Mouse (Mus musculus) hindbrain, embryonic 11.5 days (tissue): ENCODE results near the gene Krt24. TPM values are rescaled to one million over a fixed set of nuclear protein-coding genes. Genes with fewer than 3 reads are reported as not detected.

ENCODE experiments used
- ATAC-seq: fragments of 200-750 bp; cut with Nextera tagmentation; 2 replicates; pipeline ENCODE4 v1.8.0; 2017; ENCODE audit warnings: mild to moderate bottlenecking, moderate TSS enrichment, moderate library complexity; ENCODE audit not compliant: low FRiP score
- DNase-seq: peaks from one replicate; pipeline ENCODE4 v3.0.0-alpha.2; 2015; ENCODE audit warnings: low spot score
- H3K27ac ChIP-seq: fragments of 300-500 bp; sonication (generic); 2 replicates; pipeline ENCODE4 v1.5.1; 2014; ENCODE audit warnings: mild to moderate bottlenecking, low read depth, low read length
- H3K27me3 ChIP-seq: fragments of 300-500 bp; sonication (generic); 2 replicates; pipeline ENCODE4 v1.6.1; 2014; ENCODE audit warnings: mild to moderate bottlenecking, low read length, moderate library complexity, mixed read lengths; ENCODE audit not compliant: control insufficient read depth, insufficient read depth
- H3K36me3 ChIP-seq: fragments of 300-500 bp; sonication (generic); 2 replicates; pipeline ENCODE4 v1.6.1; 2014; ENCODE audit warnings: mild to moderate bottlenecking, low read length, moderate library complexity, mixed read lengths; ENCODE audit not compliant: control insufficient read depth, insufficient read depth
- H3K4me1 ChIP-seq: fragments of 300-500 bp; sonication (generic); replicated peaks from 2 replicates; pipeline ENCODE4 v1.6.1; 2014; ENCODE audit warnings: low read length, mixed read lengths; ENCODE audit not compliant: control insufficient read depth, insufficient read depth
- H3K4me2 ChIP-seq: fragments of 300-500 bp; sonication (generic); replicated peaks from 2 replicates; pipeline ENCODE4 v1.6.1; 2014; ENCODE audit warnings: mild to moderate bottlenecking, low read depth, low read length
- H3K4me3 ChIP-seq: fragments of 300-500 bp; sonication (generic); 2 replicates; pipeline ENCODE4 v1.5.1; 2014; ENCODE audit warnings: low read depth, low read length
- H3K9ac ChIP-seq: fragments of 300-500 bp; sonication (generic); 2 replicates; pipeline ENCODE4 v1.6.1; 2014; ENCODE audit warnings: low read depth, low read length
- H3K9me3 ChIP-seq: fragments of 300-500 bp; sonication (generic); 2 replicates; pipeline ENCODE4 v1.6.1; 2016; ENCODE audit warnings: low read length; ENCODE audit not compliant: control insufficient read depth
- WGBS: fragments of 180-500 bp; shearing (Covaris S2); extraction: QIAGEN DNeasy Blood & Tissue Kit; methylation state at CpG from one replicate; pipeline ENCODE4 v1.1.7; 2014; 5-methylcytosine and 5-hydroxymethylcytosine counted together
- polyA plus RNA-seq: library from polyadenylated mRNA; unstranded; fragments of >200 nt; fragmentation: Nextera tagmentation; extraction: Ambion mirVana; gene quantifications from 2 replicates; pipeline ENCODE4 v1.2.1, GENCODE M21; 2014

Krt24 gene
- polyA plus RNA-seq, 1 experiment from 2014 or later: not detected

DNA sequence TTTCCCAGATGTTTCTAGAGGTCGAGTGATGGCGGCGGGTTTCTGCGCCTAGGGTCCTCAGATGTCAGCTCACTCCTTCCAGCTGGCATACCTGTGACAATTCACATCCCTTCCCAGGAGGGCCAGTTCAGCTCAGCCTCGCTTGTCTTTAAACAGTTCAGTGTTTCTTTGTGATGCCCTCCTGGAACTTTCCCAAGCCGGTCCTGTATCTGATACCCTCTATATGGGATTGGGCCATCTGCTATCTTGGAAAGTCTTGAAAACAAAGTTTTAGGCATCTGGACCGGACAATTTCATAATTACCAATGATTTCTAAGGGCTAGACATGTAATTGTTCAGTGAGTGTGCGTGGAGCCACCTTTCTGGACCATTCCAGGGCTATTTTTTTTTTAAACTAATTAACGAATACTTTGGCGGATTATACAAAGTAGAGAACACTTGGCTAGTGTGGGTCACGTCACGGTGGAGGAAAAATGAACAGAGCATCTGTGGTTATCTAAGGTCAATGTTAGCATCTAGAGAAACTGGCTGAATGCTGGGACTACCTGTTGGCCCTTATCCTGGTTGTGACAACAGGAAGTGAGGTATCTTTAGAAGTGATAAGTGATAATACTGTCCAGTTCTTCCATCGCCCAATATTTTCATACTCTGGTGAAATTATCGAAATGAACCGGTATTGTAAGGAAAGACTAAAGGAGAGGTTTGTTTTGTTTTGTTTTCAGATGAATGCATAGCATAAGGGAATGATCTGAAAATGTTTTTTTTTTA, 53.8 kb downstream of the Krt24 start:
- Histone ChIP-seq H3K36me3 (0 out of 2 replicates have a peak, but pooled peaks cover 3% of the 10 kb centered on the region), H3K9me3 (no peaks in the 10 kb centered on the region), H3K4me1 (no peaks in the 10 kb centered on the region), H3K9ac (peak overlapping the region; percentile 100), H3K4me2 (peak overlapping the region; percentile 57), H3K4me3 (peak overlapping the region; percentile 93), H3K27me3 (no peaks in the 10 kb centered on the region), H3K27ac (peak overlapping the region; percentile 99)
- ATAC-seq (peak; percentile 41; the same call in 1 of the 2 replicates), DNase-seq (no peak)
- WGBS: 29% methylated on average over 15 of the region's 15 CpGs

DNA sequence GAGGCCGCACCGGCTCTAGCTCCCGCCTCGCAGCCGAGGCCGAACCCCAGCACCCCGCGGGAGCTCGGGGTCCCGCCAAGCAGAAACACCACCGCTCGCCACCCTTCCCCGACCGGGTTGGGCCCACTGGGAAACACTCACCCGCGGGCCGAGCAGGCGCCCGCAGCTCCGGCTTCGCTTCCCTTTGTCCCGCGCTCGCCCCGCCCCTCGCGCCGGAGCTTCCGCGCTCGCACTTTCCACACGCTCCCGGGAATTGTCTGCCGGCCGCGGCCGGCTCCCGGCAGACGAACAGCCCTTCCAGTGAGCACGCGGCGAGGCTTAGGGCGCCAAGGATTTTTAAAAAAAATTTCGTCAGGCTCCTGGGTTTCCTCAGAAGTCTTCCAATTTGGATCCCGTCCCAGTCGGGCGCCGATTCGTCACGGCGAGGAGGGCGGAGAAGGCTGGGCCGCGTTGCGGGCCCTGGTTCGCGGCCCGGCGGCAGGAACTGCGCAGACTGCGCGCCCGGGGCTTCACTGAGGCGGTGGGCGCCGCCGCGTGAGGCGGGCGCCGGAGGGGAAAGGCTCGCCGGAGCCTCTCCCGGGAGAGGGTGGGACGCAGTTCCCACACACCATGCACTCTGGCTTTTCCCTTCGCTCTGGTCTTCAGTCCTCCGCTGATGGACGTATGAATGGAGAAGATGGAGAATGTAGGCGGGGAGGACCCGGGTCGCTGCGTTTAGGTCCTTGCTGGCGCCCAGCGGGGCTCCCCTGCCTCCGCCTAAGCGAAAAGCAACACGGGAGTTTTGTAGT, 54.6 kb downstream of the Krt24 start, which contains the start of gene Smarce1:
TSS of gene Smarce1 (minus strand) at position 757 of the 788 bp plus-strand sequence.
- peak within 1 kb of the TSS; percentile 93 for H3K4me3 ChIP-seq

More for the DNA sequence above, 54.6 kb downstream of the Krt24 start, which contains the start of gene Smarce1:
- H3K4me2 ChIP-seq: peak within 1 kb of the TSS; percentile 57
- H3K27me3 ChIP-seq: no peaks in the 10 kb centered on the region
- WGBS: under 1% methylated on average over 78 of the region's 87 CpGs
- 0 out of 2 replicates have a peak, but pooled peaks cover 3% of the 10 kb centered on the region for H3K36me3 ChIP-seq
- no peaks in the 10 kb centered on the region for H3K4me1 ChIP-seq
- H3K27ac ChIP-seq: peak within 1 kb of the TSS; percentile 99
- no peaks in the 10 kb centered on the region for H3K9me3 ChIP-seq
- peak within 1 kb of the TSS; percentile 100 for H3K9ac ChIP-seq
- ATAC-seq (peak; percentile 90), DNase-seq (peak; percentile 87)

Other genes with a start within 250 kb of the Krt24 start
- gene Igfbp4, start 244.0 kb downstream of the Krt24 start, polyA plus RNA-seq: 288 and 295 TPM in 2 replicates
- gene Tns4, start 196.0 kb downstream of the Krt24 start, polyA plus RNA-seq: 0.50 and 1.1 TPM in 2 replicates
- 0.17 and 0.31 TPM in 2 replicates for gene Ccr7, start 130.2 kb downstream of the Krt24 start, polyA plus RNA-seq
- 217 and 219 TPM in 2 replicates for gene Smarce1, start 54.2 kb downstream of the Krt24 start, polyA plus RNA-seq
- gene Krt222, start 41.2 kb downstream of the Krt24 start, polyA plus RNA-seq: 0.67 and 0.80 TPM in 2 replicates
- gene Krt25, start 37.7 kb upstream of the Krt24 start, polyA plus RNA-seq: not detected in 2 replicates
- gene Krt26, start 52.7 kb upstream of the Krt24 start, polyA plus RNA-seq: 0.12 and 0.24 TPM in 2 replicates
- gene Krt27, start 65.8 kb upstream of the Krt24 start, polyA plus RNA-seq: not detected in 2 replicates
- 0.39 and 0.60 TPM in 2 replicates for gene Krt28, start 89.6 kb upstream of the Krt24 start, polyA plus RNA-seq
- gene Krt10, start 104.1 kb upstream of the Krt24 start, polyA plus RNA-seq: 27.8 and 35.1 TPM in 2 replicates
- gene Krt12, start 137.0 kb upstream of the Krt24 start, polyA plus RNA-seq: not detected in 2 replicates
- 0.42 and 0.48 TPM in 2 replicates for gene Krt20, start 152.9 kb upstream of the Krt24 start, polyA plus RNA-seq
- not detected in 2 replicates for gene Krt23, start 207.9 kb upstream of the Krt24 start, polyA plus RNA-seq
- not detected in 2 replicates for gene Krt39, start 236.1 kb upstream of the Krt24 start, polyA plus RNA-seq